8 mouse cellular contexts compared by ENCODE assay signal in the genomic region with DNA sequence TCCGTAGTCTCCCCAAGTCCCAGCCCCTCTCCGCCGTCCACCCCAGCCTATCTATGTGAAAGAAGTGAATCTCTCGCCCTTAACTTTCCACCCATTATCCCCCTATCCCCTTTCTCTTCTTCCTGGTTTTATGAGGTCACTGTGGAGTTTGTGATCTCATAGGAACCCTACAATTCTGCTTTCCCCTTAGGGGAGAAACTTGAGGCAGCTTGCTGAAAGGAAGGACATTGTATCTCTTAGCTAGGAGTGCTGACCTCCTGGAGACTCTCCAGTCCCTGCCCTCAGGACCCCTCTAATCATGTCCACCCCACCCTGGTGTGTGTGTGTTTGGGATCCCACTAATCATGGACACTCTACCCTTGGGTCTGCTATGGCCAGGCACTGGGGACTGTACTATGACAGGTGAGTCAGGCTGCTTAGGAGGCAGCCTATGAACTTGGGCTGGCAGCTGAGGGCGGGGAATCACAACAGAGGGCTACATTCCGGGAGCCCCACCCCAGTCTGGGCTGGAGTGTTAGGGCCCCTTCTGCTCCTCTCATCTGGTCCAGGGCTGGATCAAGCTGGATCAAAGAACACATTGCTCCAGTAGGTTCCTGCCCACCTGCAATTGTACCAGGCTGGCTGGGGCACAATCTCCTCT. TPM values are rescaled to one million over a fixed set of nuclear protein-coding genes. Genes with fewer than 3 reads are reported as not detected.
DNase-seq lines count a peak whose midpoint lies in the region; ATAC-seq and TF ChIP-seq lines count a peak whose summit lies in the region.

No protein-coding gene starts in this region.

- peaks cover 7% of the 10 kb centered on the region for H3K36me3 ChIP-seq in ES-E14 (ENCODE audit: control insufficient read depth, insufficient read depth, low read length, poor library complexity, severe bottlenecking)
- H3K36me3 ChIP-seq in hindbrain, embryonic 11.5 days (ENCODE audit: control insufficient read depth, insufficient read depth, low read length) = no peaks in the 10 kb centered on the region

- H3K4me3 ChIP-seq in ES-E14 (ENCODE audit: insufficient read depth in 1 of 2, low read depth in 1 of 2, low read length in 2 of 2, poor library complexity in 1 of 2, severe bottlenecking in 1 of 2) = peak overlapping the region; percentile 97 to 99
- peak overlapping the region; percentile 85 for H3K4me3 ChIP-seq in hindbrain, embryonic 11.5 days (ENCODE audit: low read depth, low read length)

- 25% methylated on average over 6 of the region's 6 CpGs for WGBS in hindbrain, embryonic 11.5 days

- DNase-seq in CD4-positive, CD25-positive, alpha-beta regulatory T cell, adult 2 months (ENCODE audit: low read depth, low spot score) = peak; percentile 51
- no peak for DNase-seq in ES-E14 (ENCODE audit: low read depth, low spot score)
- DNase-seq in hindbrain, embryonic 11.5 days (ENCODE audit: low spot score) = no peak
- peak; percentile 63 for DNase-seq in liver
- DNase-seq in naive thymus-derived CD4-positive, alpha-beta T cell, adult 2 months (ENCODE audit: low read depth) = peak; percentile 49
- no peak for DNase-seq in c-Kit-positive CD71-positive TER-119-positive erythroid progenitor cells, embryonic 14.5 days (ENCODE audit: low spot score)
- no peak for DNase-seq in gastrocnemius, postnatal 4 days (ENCODE audit: low spot score in 2 of 2)

- in situ Hi-C loops in ES-E14 (cut with MboI; ENCODE audit: low sequenced_read_pairs in 2 of 2, unreplicated experiment in 2 of 2) = no loop called here

- H3K4me1 ChIP-seq in ES-E14 (ENCODE audit: control insufficient read depth in 2 of 2, insufficient read depth in 2 of 2, low read length in 2 of 2, poor library complexity in 1 of 2) = peaks cover 2 to 24% of the 10 kb centered on the region in 2 experiments; a peak in 2 of 4 replicates
- peaks cover 16% of the 10 kb centered on the region for H3K4me1 ChIP-seq in hindbrain, embryonic 11.5 days (replicated peaks; ENCODE audit: control insufficient read depth, insufficient read depth, low read length)

- H3K4me2 ChIP-seq in hindbrain, embryonic 11.5 days (replicated peaks; ENCODE audit: low read depth, low read length) = peak overlapping the region; percentile 80

- H3K9ac ChIP-seq in ES-E14 (ENCODE audit: insufficient read depth, low read depth, low read length, poor library complexity, severe bottlenecking) = peak overlapping the region; percentile 95
- H3K9ac ChIP-seq in hindbrain, embryonic 11.5 days (ENCODE audit: low read depth, low read length) = peak overlapping the region; percentile 80; the same call in 1 of the 2 replicates

- no peak for ATAC-seq in CD4-positive, CD25-positive, alpha-beta regulatory T cell, adult 4 months
- no peak for ATAC-seq in hindbrain, embryonic 11.5 days (ENCODE audit: low FRiP score)

- no peaks in the 10 kb centered on the region for H3K27me3 ChIP-seq in hindbrain, embryonic 11.5 days (ENCODE audit: control insufficient read depth, insufficient read depth, low read length)

- H3K9me3 ChIP-seq in ES-E14 (ENCODE audit: control insufficient read depth, insufficient read depth, low read depth, low read length) = no peaks in the 10 kb centered on the region
- no peaks in the 10 kb centered on the region for H3K9me3 ChIP-seq in hindbrain, embryonic 11.5 days (ENCODE audit: control insufficient read depth, low read length)

- H3K27ac ChIP-seq in ES-E14 (ENCODE audit: insufficient read depth, low read depth, low read length, poor library complexity, severe bottlenecking) = peak overlapping the region; percentile 95
- H3K27ac ChIP-seq in hindbrain, embryonic 11.5 days (ENCODE audit: low read depth, low read length) = peak overlapping the region; percentile 60; the same call in 1 of the 2 replicates

TF ChIP-seq in ES-E14, 5 proteins besides CTCF, POLR2A, EP300 and RAD21:
- no peak for TF ChIP-seq MAFK (IDR thresholded peaks at IDR 0.05; ENCODE audit: insufficient read depth, low read depth, low read length)
- no peak for TF ChIP-seq CHD2 (IDR thresholded peaks at IDR 0.05; ENCODE audit: low read depth, low read length)
- TF ChIP-seq ZC3H11A (IDR thresholded peaks at IDR 0.05; ENCODE audit: borderline replicate concordance, low read depth, low read length) = no peak
- TF ChIP-seq ZNF384 (IDR thresholded peaks at IDR 0.05; ENCODE audit: low read depth, low read length) = no peak
- no peak for TF ChIP-seq HCFC1 (IDR thresholded peaks at IDR 0.05; ENCODE audit: borderline replicate concordance, insufficient read depth, low read length)

RNA-seq across cellular contexts. Expression of gene Gm20605, which starts 1.1 kb away (rescaled TPM):
- polyA plus RNA-seq in CD4-positive, CD25-positive, alpha-beta regulatory T cell, adult 4 months (2017; shearing (Covaris generic)) = 10 to 100 TPM; 11.5 to 15.5 TPM
- 7.8 and 13.6 TPM in 2 replicates for total RNA-seq in ES-E14 (2012; rRNA removed)
- polyA plus RNA-seq in hindbrain, embryonic 11.5 days (2014; fragmentation: Nextera tagmentation; extraction: Ambion mirVana) = 5.0 and 6.3 TPM in 2 replicates
- total RNA-seq in gastrocnemius, postnatal 4 days (2021) = 10 to 100 TPM in 1 of 2 experiments, 1 to 10 TPM in 1; 8.6 to 11.0 TPM

RNA-seq across cellular contexts. Expression of gene Lrch4, which starts 1.1 kb away (rescaled TPM):
- 10 to 100 TPM; 46.5 to 81.2 TPM for polyA plus RNA-seq in CD4-positive, CD25-positive, alpha-beta regulatory T cell, adult 4 months (2017; shearing (Covaris generic))
- 12.7 and 23.0 TPM in 2 replicates for total RNA-seq in ES-E14 (2012; rRNA removed)
- 25.9 and 28.5 TPM in 2 replicates for polyA plus RNA-seq in hindbrain, embryonic 11.5 days (2014; fragmentation: Nextera tagmentation; extraction: Ambion mirVana)
- total RNA-seq in gastrocnemius, postnatal 4 days (2021) = 10 to 100 TPM; 19.2 to 23.0 TPM

RNA-seq across cellular contexts. Expression of gene Fbxo24, which starts 1.2 kb away (rescaled TPM):
- polyA plus RNA-seq in CD4-positive, CD25-positive, alpha-beta regulatory T cell, adult 4 months (2017; shearing (Covaris generic)) = under 1 TPM; 0.46 to 0.49 TPM
- 1.1 and 2.2 TPM in 2 replicates for total RNA-seq in ES-E14 (2012; rRNA removed)
- polyA plus RNA-seq in hindbrain, embryonic 11.5 days (2014; fragmentation: Nextera tagmentation; extraction: Ambion mirVana) = 0.15 and 0.27 TPM in 2 replicates
- total RNA-seq in gastrocnemius, postnatal 4 days (2021) = under 1 TPM; 0.74 to 0.80 TPM

RNA-seq across cellular contexts. Expression of gene Sap25, which starts 11.1 kb away (rescaled TPM):
- polyA plus RNA-seq in CD4-positive, CD25-positive, alpha-beta regulatory T cell, adult 4 months (2017; shearing (Covaris generic)) = 10 to 100 TPM; 43.0 to 46.6 TPM
- total RNA-seq in ES-E14 (2012; rRNA removed) = 12.0 and 24.0 TPM in 2 replicates
- polyA plus RNA-seq in hindbrain, embryonic 11.5 days (2014; fragmentation: Nextera tagmentation; extraction: Ambion mirVana) = 7.1 TPM in 2 replicates
- total RNA-seq in gastrocnemius, postnatal 4 days (2021) = 1 to 10 TPM; 3.2 to 3.8 TPM

RNA-seq across cellular contexts. Expression of gene Irs3, which starts 15.5 kb away (rescaled TPM):
- polyA plus RNA-seq in CD4-positive, CD25-positive, alpha-beta regulatory T cell, adult 4 months (2017; shearing (Covaris generic)) = not detected
- 0.85 and 1.5 TPM in 2 replicates for total RNA-seq in ES-E14 (2012; rRNA removed)
- polyA plus RNA-seq in hindbrain, embryonic 11.5 days (2014; fragmentation: Nextera tagmentation; extraction: Ambion mirVana) = 0.22 and 0.38 TPM in 2 replicates
- total RNA-seq in gastrocnemius, postnatal 4 days (2021) = 1 to 10 TPM in 1 of 2 experiments, under 1 TPM in 1; 0.59 to 1.2 TPM

Comparison
In these comparisons a context has a peak if more than half of its experiments do, and no peak if none do; other contexts are left out.
1. DNase-seq: peak in CD4-positive, CD25-positive, alpha-beta regulatory T cell, adult 2 months (single experiment), liver (single experiment) and naive thymus-derived CD4-positive, alpha-beta T cell, adult 2 months (single experiment); none in ES-E14 (single experiment), hindbrain, embryonic 11.5 days (single experiment), c-Kit-positive CD71-positive TER-119-positive erythroid progenitor cells, embryonic 14.5 days (single experiment) and gastrocnemius, postnatal 4 days (0 of 2).